Mouse (Mus musculus) right cerebral cortex, adult 18-20 months (tissue): ENCODE measurements at regions not wholly inside any gene's neighbourhood (a gene's known extent, or its start where the extent isn't known, plus 50 kb on each side); places are given as distances from the start of the nearest gene placed in this dataset.

ENCODE experiments used
- DNase-seq: peaks from one replicate; pipeline ENCODE4 v3.0.0; 2022; ENCODE audit warnings: mixed read lengths

GRCm38 (mm10) chr3:128413481-128413880 is 517.4 kb upstream of the Fam241a start:
- DNase-seq: no peak

GRCm38 (mm10) chr3:128412157-128412556 is 516.0 kb upstream of the Fam241a start:
- no peak for DNase-seq

- no peak for DNase-seq
Measured at GRCm38 (mm10) chr3:128394805-128395204, 498.7 kb upstream of the Fam241a start.

- DNase-seq: no peak
Measured at GRCm38 (mm10) chr3:128380579-128380978, 484.5 kb upstream of the Fam241a start.

- no peak for DNase-seq
Measured at GRCm38 (mm10) chr3:128369521-128370127, 473.5 kb upstream of the Fam241a start.

- no peak for DNase-seq
Measured at GRCm38 (mm10) chr3:128362310-128362709, 466.2 kb upstream of the Fam241a start.

GRCm38 (mm10) chr3:128349123-128349522 is 453.0 kb upstream of the Fam241a start:
- peak; percentile 28 for DNase-seq

GRCm38 (mm10) chr3:128347782-128348574 is 451.9 kb upstream of the Fam241a start:
- DNase-seq: no peak

- no peak for DNase-seq
Measured at GRCm38 (mm10) chr3:128337508-128337907, 441.4 kb upstream of the Fam241a start.

- DNase-seq: peak; percentile 83
Measured at GRCm38 (mm10) chr3:128337031-128337430, 440.9 kb upstream of the Fam241a start.

GRCm38 (mm10) chr3:128327677-128328076 is 431.6 kb upstream of the Fam241a start:
- no peak for DNase-seq

- no peak for DNase-seq
Measured at GRCm38 (mm10) chr3:128301312-128301711, 405.2 kb upstream of the Fam241a start.

- no peak for DNase-seq
Measured at GRCm38 (mm10) chr3:128298110-128298509, 402.0 kb upstream of the Fam241a start.

- no peak for DNase-seq
Measured at GRCm38 (mm10) chr3:128287846-128288245, 391.7 kb upstream of the Fam241a start.

- DNase-seq: no peak
Measured at GRCm38 (mm10) chr3:128285214-128285613, 389.1 kb upstream of the Fam241a start.

- no peak for DNase-seq
Measured at GRCm38 (mm10) chr3:128280626-128281025, 384.5 kb upstream of the Fam241a start.

GRCm38 (mm10) chr3:128270576-128270975 is 374.5 kb upstream of the Fam241a start:
- DNase-seq: peak; percentile 13

GRCm38 (mm10) chr3:128261208-128261607 is 365.1 kb upstream of the Fam241a start:
- no peak for DNase-seq

- no peak for DNase-seq
Measured at GRCm38 (mm10) chr3:128247816-128248215, 351.7 kb upstream of the Fam241a start.

- DNase-seq: no peak
Measured at GRCm38 (mm10) chr3:128239813-128240421, 343.8 kb upstream of the Fam241a start.

GRCm38 (mm10) chr3:128230390-128230789 is 334.3 kb upstream of the Fam241a start:
- DNase-seq: no peak

GRCm38 (mm10) chr3:128226930-128227585 is 330.9 kb upstream of the Fam241a start:
- no peak for DNase-seq

- no peak for DNase-seq
Measured at GRCm38 (mm10) chr3:128226503-128226902, 330.4 kb upstream of the Fam241a start.
